10 mouse cellular contexts compared by ENCODE assay signal in the genomic region with DNA sequence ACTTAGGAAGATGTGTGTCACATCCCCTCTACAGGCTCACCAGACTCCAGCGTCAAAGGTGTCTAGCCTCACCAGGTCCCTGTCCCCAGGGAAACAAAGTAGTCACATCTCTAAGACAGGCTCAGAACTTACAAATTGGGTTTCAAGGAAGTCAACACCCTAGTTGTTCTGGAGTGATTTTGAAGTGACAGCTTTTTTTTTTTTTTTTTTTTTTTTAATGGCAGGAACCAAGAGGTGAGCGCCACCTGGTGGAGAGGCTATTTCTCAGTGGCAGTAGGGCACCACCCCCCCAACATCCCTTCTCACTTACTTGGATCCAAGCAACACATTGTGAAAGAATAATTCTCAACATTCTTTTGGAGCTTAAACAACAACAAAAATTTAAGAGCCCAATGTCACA. TPM values are rescaled to one million over a fixed set of nuclear protein-coding genes. Genes with fewer than 3 reads are reported as not detected.
DNase-seq lines count a peak whose midpoint lies in the region; ATAC-seq lines count a peak whose summit lies in the region.
"Had no signal": no experiment of that assay in that cellular context is flagged by ENCODE, and none has a peak within 500 bp of the region (broad histone marks: within the 10 kb centered on the region; RNA-seq: fewer than 3 reads in every experiment).

No protein-coding gene starts in this region.

- ATAC-seq in forebrain, embryonic 14.5 days = no peak
- ATAC-seq in forebrain, embryonic 15.5 days (replicated peaks) = no peak

- no peak overlapping the region for H3K4me2 ChIP-seq in forebrain, embryonic 14.5 days (ENCODE audit: low read length)
- no peak overlapping the region for H3K4me2 ChIP-seq in forebrain, embryonic 15.5 days (replicated peaks)

- H3K9ac ChIP-seq in forebrain, embryonic 14.5 days (ENCODE audit: low read length) = no peak overlapping the region
- no peak overlapping the region for H3K9ac ChIP-seq in forebrain, embryonic 15.5 days (replicated peaks)

- H3K4me1 ChIP-seq in forebrain, embryonic 14.5 days (ENCODE audit: control insufficient read depth, insufficient read depth, low read length) = no peaks in the 10 kb centered on the region
- H3K4me1 ChIP-seq in forebrain, embryonic 15.5 days = no peaks in the 10 kb centered on the region

- H3K27me3 ChIP-seq in forebrain, embryonic 14.5 days (replicated peaks; ENCODE audit: control insufficient read depth, insufficient read depth, low read length) = no peaks in the 10 kb centered on the region
- H3K27me3 ChIP-seq in forebrain, embryonic 15.5 days = no peaks in the 10 kb centered on the region

- WGBS in forebrain, embryonic 14.5 days = 42% methylated on average over 2 of the region's 2 CpGs
- 36% methylated on average over 2 of the region's 2 CpGs for WGBS in forebrain, embryonic 15.5 days

- H3K36me3 ChIP-seq in forebrain, embryonic 14.5 days (ENCODE audit: control insufficient read depth, insufficient read depth, low read length) = no peaks in the 10 kb centered on the region
- H3K36me3 ChIP-seq in forebrain, embryonic 15.5 days = no peaks in the 10 kb centered on the region

- H3K9me3 ChIP-seq in forebrain, embryonic 14.5 days (replicated peaks; ENCODE audit: control insufficient read depth, low read length) = no peaks in the 10 kb centered on the region
- no peaks in the 10 kb centered on the region for H3K9me3 ChIP-seq in forebrain, embryonic 15.5 days

- peak; percentile 12 for DNase-seq in forebrain, embryonic 14.5 days (ENCODE audit: low spot score)
- peak; percentile 86 to 88 for DNase-seq in B cell, adult 2 months
- DNase-seq in adrenal gland, postnatal 25 days = peak; percentile 77
- peak; percentile 31 to 49 for DNase-seq in gastrocnemius, adult 8-10 months (ENCODE audit: low spot score in 2 of 2)
- DNase-seq in layer of hippocampus, adult 9-11 months = peak; percentile 52
- peak; percentile 53 for DNase-seq in naive thymus-derived CD4-positive, alpha-beta T cell, adult 2 months (ENCODE audit: low read depth)
- DNase-seq in thymus, postnatal 25 days = peak; percentile 47

- no peak overlapping the region for H3K27ac ChIP-seq in forebrain, embryonic 14.5 days (ENCODE audit: low read depth, low read length)
- no peak overlapping the region for H3K27ac ChIP-seq in forebrain, embryonic 15.5 days (replicated peaks)

- no peak overlapping the region for H3K4me3 ChIP-seq in forebrain, embryonic 14.5 days (ENCODE audit: low read depth, low read length)
- no peak overlapping the region for H3K4me3 ChIP-seq in forebrain, embryonic 15.5 days

RNA-seq across cellular contexts. Expression of gene Fam50b, which starts 59.2 kb away (rescaled TPM):
- polyA plus RNA-seq in forebrain, embryonic 14.5 days (2014; fragmentation: Nextera tagmentation; extraction: Ambion mirVana) = not detected in 2 replicates
- not detected in 2 replicates for polyA plus RNA-seq in forebrain, embryonic 15.5 days (2015; fragmentation: Nextera tagmentation; extraction: Ambion mirVana)
- not detected in 2 replicates for total RNA-seq in adrenal gland, postnatal 25 days (2021)
- not detected for total RNA-seq in gastrocnemius, adult 8-10 months (2022)
- total RNA-seq: left cerebral cortex, postnatal 10 days had no signal
- polyA plus RNA-seq: stomach, embryonic 16.5 days had no signal

Comparison
In these comparisons a context has a peak if more than half of its experiments do, and no peak if none do; other contexts are left out.
1. DNase-seq: peak in every context shown above with its lines; median percentile 87 in B cell, adult 2 months; 77 in adrenal gland, postnatal 25 days; 53 in naive thymus-derived CD4-positive, alpha-beta T cell, adult 2 months; 52 in layer of hippocampus, adult 9-11 months; 47 in thymus, postnatal 25 days; 40 in gastrocnemius, adult 8-10 months; 12 in forebrain, embryonic 14.5 days.